36 mouse cellular contexts compared by ENCODE assay signal in genomic region chr4:35127759-35128158, GRCm38 (mm10). TPM values are rescaled to one million over a fixed set of nuclear protein-coding genes. Genes with fewer than 3 reads are reported as not detected.
DNase-seq lines count a peak whose midpoint lies in the region; ATAC-seq and TF ChIP-seq lines count a peak whose summit lies in the region.
"Had no signal": no experiment of that assay in that cellular context is flagged by ENCODE, and none has a peak within 500 bp of the region (broad histone marks: within the 10 kb centered on the region; RNA-seq: fewer than 3 reads in every experiment).

No protein-coding gene starts in this region.

- H3K4me2 ChIP-seq in forebrain, postnatal 0 days (ENCODE audit: low read depth) = no peak overlapping the region
- H3K4me2 ChIP-seq in kidney, embryonic 15.5 days = no peak overlapping the region
- no peak overlapping the region for H3K4me2 ChIP-seq in liver, embryonic 15.5 days
- H3K4me2 ChIP-seq: embryonic facial prominence, embryonic 12.5 days; heart, embryonic 15.5 days; hindbrain, embryonic 12.5 days; limb, embryonic 15.5 days; lung, embryonic 14.5 days had no signal

- ATAC-seq in forebrain, postnatal 0 days = no peak
- ATAC-seq in kidney, embryonic 15.5 days (replicated peaks; ENCODE audit: low FRiP score) = peak; percentile 72
- ATAC-seq in liver, embryonic 15.5 days (ENCODE audit: insufficient read depth) = no peak
- ATAC-seq in erythroblast, adult 5-6 weeks (replicated peaks; ENCODE audit: low FRiP score, poor library complexity, severe bottlenecking) = no peak
- ATAC-seq: forebrain, embryonic 16.5 days; midbrain, embryonic 16.5 days; Patski had no signal

- H3K36me3 ChIP-seq in forebrain, embryonic 10.5 days (replicated peaks) = peaks cover 5% of the 10 kb centered on the region; the same call in 1 of the 2 replicates
- no peaks in the 10 kb centered on the region for H3K36me3 ChIP-seq in forebrain, postnatal 0 days (ENCODE audit: insufficient read depth)
- H3K36me3 ChIP-seq in kidney, embryonic 15.5 days = no peaks in the 10 kb centered on the region
- no peaks in the 10 kb centered on the region for H3K36me3 ChIP-seq in kidney, adult 2 months (ENCODE audit: control insufficient read depth, insufficient read depth, low read length)
- no peaks in the 10 kb centered on the region for H3K36me3 ChIP-seq in liver, embryonic 15.5 days (replicated peaks)
- H3K36me3 ChIP-seq: embryonic facial prominence, embryonic 12.5 days; G1E; heart, embryonic 15.5 days; hindbrain, embryonic 12.5 days; limb, embryonic 10.5 days; limb, embryonic 15.5 days had no signal

- peak overlapping the region; percentile 62; the same call in 1 of the 2 replicates for H3K27ac ChIP-seq in forebrain, embryonic 10.5 days
- H3K27ac ChIP-seq in forebrain, postnatal 0 days (ENCODE audit: low read depth, low read length) = no peak overlapping the region
- H3K27ac ChIP-seq in kidney, embryonic 15.5 days = no peak overlapping the region
- no peak overlapping the region for H3K27ac ChIP-seq in kidney, adult 2 months (ENCODE audit: insufficient read depth, low read depth, low read length)
- H3K27ac ChIP-seq in liver, embryonic 15.5 days (replicated peaks) = 0 out of 2 replicates have a peak overlapping the region, but pooled peaks have one; percentile 3
- H3K27ac ChIP-seq: embryonic facial prominence, embryonic 12.5 days; heart, embryonic 15.5 days; hindbrain, embryonic 12.5 days; limb, embryonic 10.5 days; limb, embryonic 15.5 days; stomach, postnatal 0 days had no signal

- no peak for TF ChIP-seq POLR2A in kidney, adult 2 months (IDR thresholded peaks at IDR 0.05; ENCODE audit: low read depth, low read length)

- H3K4me3 ChIP-seq in forebrain, embryonic 10.5 days = no peak overlapping the region
- no peak overlapping the region for H3K4me3 ChIP-seq in forebrain, postnatal 0 days (ENCODE audit: low read depth, low read length)
- H3K4me3 ChIP-seq in kidney, embryonic 15.5 days (replicated peaks) = no peak overlapping the region
- no peak overlapping the region for H3K4me3 ChIP-seq in kidney, adult 2 months (ENCODE audit: insufficient read depth, low read depth, low read length)
- H3K4me3 ChIP-seq in liver, embryonic 15.5 days (replicated peaks) = no peak overlapping the region
- H3K4me3 ChIP-seq: embryonic facial prominence, embryonic 12.5 days; heart, embryonic 15.5 days; hindbrain, embryonic 12.5 days; limb, embryonic 10.5 days; limb, embryonic 15.5 days had no signal

- no peak for TF ChIP-seq CTCF in forebrain, postnatal 0 days (IDR thresholded peaks at IDR 0.05; ENCODE audit: low read depth)
- TF ChIP-seq CTCF in kidney, adult 2 months (conservative IDR thresholded peaks at IDR 0.05; ENCODE audit: insufficient read depth, insufficient read length, low read depth, low read length) = no peak

- H3K9ac ChIP-seq in forebrain, postnatal 0 days = no peak overlapping the region
- H3K9ac ChIP-seq in kidney, embryonic 15.5 days = no peak overlapping the region
- H3K9ac ChIP-seq in liver, embryonic 15.5 days = no peak overlapping the region
- H3K9ac ChIP-seq: embryonic facial prominence, embryonic 12.5 days; heart, embryonic 15.5 days; hindbrain, embryonic 12.5 days; limb, embryonic 15.5 days; lung, embryonic 14.5 days had no signal

- 67% methylated on average over 6 of the region's 6 CpGs for WGBS in forebrain, embryonic 10.5 days
- 58% methylated on average over 6 of the region's 6 CpGs for WGBS in forebrain, postnatal 0 days
- 26% methylated on average over 6 of the region's 6 CpGs for WGBS in kidney, embryonic 15.5 days
- 40% methylated on average over 6 of the region's 6 CpGs for WGBS in kidney, adult 2 months
- WGBS in liver, embryonic 15.5 days (ENCODE audit: insufficient replicate concordance) = 61% methylated on average over 6 of the region's 6 CpGs

- peaks cover 60% of the 10 kb centered on the region for H3K4me1 ChIP-seq in forebrain, embryonic 10.5 days
- H3K4me1 ChIP-seq in forebrain, postnatal 0 days (ENCODE audit: insufficient read depth) = 0 out of 2 replicates have a peak, but pooled peaks cover 4% of the 10 kb centered on the region
- peaks cover 49% of the 10 kb centered on the region for H3K4me1 ChIP-seq in kidney, embryonic 15.5 days
- H3K4me1 ChIP-seq in kidney, adult 2 months (ENCODE audit: control insufficient read depth, insufficient read depth, low read length) = peaks cover 12% of the 10 kb centered on the region; the same call in 1 of the 2 replicates
- peaks cover 4% of the 10 kb centered on the region for H3K4me1 ChIP-seq in liver, embryonic 15.5 days (replicated peaks)

- H3K27me3 ChIP-seq in forebrain, embryonic 10.5 days (ENCODE audit: poor library complexity, severe bottlenecking) = no peaks in the 10 kb centered on the region
- no peaks in the 10 kb centered on the region for H3K27me3 ChIP-seq in forebrain, postnatal 0 days (ENCODE audit: insufficient read depth, low read length)
- H3K27me3 ChIP-seq in kidney, embryonic 15.5 days = peaks cover 7% of the 10 kb centered on the region; the same call in 1 of the 2 replicates
- H3K27me3 ChIP-seq in kidney, adult 2 months (replicated peaks; ENCODE audit: control insufficient read depth, insufficient read depth, low read length) = no peaks in the 10 kb centered on the region
- H3K27me3 ChIP-seq in liver, embryonic 15.5 days = no peaks in the 10 kb centered on the region
- H3K27me3 ChIP-seq: embryonic facial prominence, embryonic 12.5 days; heart, embryonic 15.5 days; hindbrain, embryonic 12.5 days; limb, embryonic 15.5 days; Patski had no signal

- 0 out of 2 replicates have a peak, but pooled peaks cover 10% of the 10 kb centered on the region for H3K9me3 ChIP-seq in forebrain, embryonic 10.5 days
- no peaks in the 10 kb centered on the region for H3K9me3 ChIP-seq in forebrain, postnatal 0 days (ENCODE audit: low read length)
- H3K9me3 ChIP-seq in kidney, embryonic 15.5 days (replicated peaks) = no peaks in the 10 kb centered on the region
- no peaks in the 10 kb centered on the region for H3K9me3 ChIP-seq in liver, embryonic 15.5 days (replicated peaks)
- H3K9me3 ChIP-seq: embryonic facial prominence, embryonic 12.5 days; G1E; heart, embryonic 15.5 days; hindbrain, embryonic 12.5 days; limb, embryonic 10.5 days; limb, embryonic 15.5 days had no signal

- DNase-seq in forebrain, embryonic 10.5 days (ENCODE audit: extremely low spot score, low spot score) = no peak
- no peak for DNase-seq in forebrain, postnatal 0 days
- DNase-seq in kidney, adult 2 months = no peak
- DNase-seq in liver = no peak
- DNase-seq in kidney, postnatal 14 days = peak; percentile 15
- DNase-seq: adrenal gland, postnatal 10 days; cerebellum, adult 8-10 months; cerebellum, postnatal 36 days; embryo, embryonic 11 days; layer of hippocampus, postnatal 36 days; lung, embryonic 14.5 days; lung, postnatal 14 days; right cerebral cortex, postnatal 4 days; thymus, adult 18-20 months; thymus, postnatal 25 days had no signal

RNA-seq across cellular contexts. Expression of gene Ifnk, which starts 24.1 kb away (rescaled TPM):
- 0.39 and 0.67 TPM in 2 replicates for polyA plus RNA-seq in forebrain, embryonic 10.5 days (2016; fragmentation: Nextera tagmentation; extraction: Ambion mirVana)
- total RNA-seq in forebrain, postnatal 0 days (2014; rRNA removed) = not detected in 2 replicates
- polyA plus RNA-seq in forebrain, postnatal 0 days (2015; fragmentation: Nextera tagmentation; extraction: Ambion mirVana) = not detected in 2 replicates
- polyA plus RNA-seq in kidney, embryonic 15.5 days (2015; fragmentation: Nextera tagmentation; extraction: Ambion mirVana) = 0.28 TPM in 1 of 2 replicates, not detected in the other
- not detected in 2 replicates for polyA plus RNA-seq in kidney, adult 2 months (2012; rRNA removed)
- polyA plus RNA-seq in liver, embryonic 15.5 days (2015; fragmentation: Nextera tagmentation; extraction: Ambion mirVana) = 0.10 TPM in 1 of 2 replicates, not detected in the other
- not detected in 2 replicates for total RNA-seq in erythroblast, adult 5-6 weeks (2015; ENCODE audit: low replicate concordance)
- total RNA-seq in erythroblast, adult 5-6 weeks (2017; ENCODE audit: low replicate concordance) = not detected in 2 replicates
- total RNA-seq: adrenal gland, postnatal 10 days; G1E; gastrocnemius, adult 8-10 months; gastrocnemius, postnatal 4 days; heart, postnatal 25 days; layer of hippocampus, adult 8-10 months; layer of hippocampus, postnatal 36 days; left cerebral cortex, postnatal 10 days; neutrophil, adult 5-6 weeks had no signal
- polyA plus RNA-seq: C2C12; G1E; heart, embryonic 15.5 days; hindbrain, embryonic 12.5 days; midbrain, embryonic 16.5 days; Patski; spleen, adult 2 months had no signal

RNA-seq across cellular contexts. Expression of gene Mob3b, which starts 29.5 kb away (rescaled TPM):
- polyA plus RNA-seq in forebrain, embryonic 10.5 days (2016; fragmentation: Nextera tagmentation; extraction: Ambion mirVana) = 20.3 and 24.1 TPM in 2 replicates
- total RNA-seq in forebrain, postnatal 0 days (2014; rRNA removed) = 3.0 and 3.2 TPM in 2 replicates
- 2.1 and 4.3 TPM in 2 replicates for polyA plus RNA-seq in forebrain, postnatal 0 days (2015; fragmentation: Nextera tagmentation; extraction: Ambion mirVana)
- polyA plus RNA-seq in kidney, embryonic 15.5 days (2015; fragmentation: Nextera tagmentation; extraction: Ambion mirVana) = 14.7 and 15.4 TPM in 2 replicates
- 11.8 and 13.4 TPM in 2 replicates for polyA plus RNA-seq in kidney, adult 2 months (2012; rRNA removed)
- polyA plus RNA-seq in liver, embryonic 15.5 days (2015; fragmentation: Nextera tagmentation; extraction: Ambion mirVana) = 8.5 and 9.7 TPM in 2 replicates
- 0.19 and 1.3 TPM in 2 replicates for total RNA-seq in erythroblast, adult 5-6 weeks (2015; ENCODE audit: low replicate concordance)
- total RNA-seq in erythroblast, adult 5-6 weeks (2017; ENCODE audit: low replicate concordance) = 0.98 and 1.2 TPM in 2 replicates
- polyA plus RNA-seq: G1E had no signal

Comparison
In these comparisons a context has a peak if more than half of its experiments do, and no peak if none do; other contexts are left out.
1. H3K27ac ChIP-seq: peak in forebrain, embryonic 10.5 days (single experiment) and liver, embryonic 15.5 days (single experiment); none in forebrain, postnatal 0 days (single experiment), kidney, embryonic 15.5 days (single experiment) and kidney, adult 2 months (single experiment).